Mouse (Mus musculus): ENCODE results near the gene Spsb1. TPM values are rescaled to one million over a fixed set of nuclear protein-coding genes. Genes with fewer than 3 reads are reported as not detected.

The Spsb1 gene
- polyA plus RNA-seq, 2 experiments, result 0.23 to 0.46 TPM

DNA sequence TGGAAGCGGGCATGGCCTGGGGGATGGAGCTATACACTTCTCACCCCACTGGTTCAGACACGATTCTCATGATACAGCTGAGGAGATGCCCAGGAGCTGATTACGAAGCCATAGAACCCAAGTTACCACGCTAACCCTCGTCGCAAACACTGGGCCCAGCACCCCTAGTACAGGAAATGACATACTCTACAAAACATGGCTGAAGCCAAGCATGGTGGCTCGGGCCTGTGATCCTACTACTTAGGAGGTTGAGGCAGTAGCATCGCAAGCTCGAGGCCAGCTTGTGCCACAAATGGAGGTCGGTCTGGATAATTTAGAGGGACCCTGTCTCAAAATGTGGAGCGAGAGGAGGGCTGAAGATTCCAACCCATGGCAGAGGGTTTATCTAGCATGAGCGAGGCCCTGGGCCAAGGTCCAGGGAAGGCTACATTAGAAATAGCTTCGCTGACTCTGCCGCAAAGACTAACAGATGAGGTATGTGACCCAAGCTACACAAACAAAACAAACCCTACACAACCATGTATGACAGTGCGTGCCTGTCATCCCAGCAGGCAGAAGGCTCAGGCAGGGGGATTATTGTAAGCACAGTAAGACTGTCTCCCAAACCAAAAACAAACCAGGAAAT is 45.2 kb upstream of the Spsb1 start:
- no peak overlapping the region; the same call in 1 of the 2 replicates for H3K4me2 ChIP-seq (ENCODE audit: low read depth)
- no peaks in the 10 kb centered on the region for H3K36me3 ChIP-seq (replicated peaks; ENCODE audit: control insufficient read depth, insufficient read depth, low read depth)
- TF ChIP-seq CTCF (IDR thresholded peaks at IDR 0.05; ENCODE audit: low read depth), result no peak
- no peak for TF ChIP-seq EP300 (IDR thresholded peaks at IDR 0.05; ENCODE audit: low read depth)
- no peak for ATAC-seq (ENCODE audit: insufficient read depth)
- no peaks in the 10 kb centered on the region for H3K27me3 ChIP-seq (ENCODE audit: control insufficient read depth, insufficient read depth, low read length)
- no peaks in the 10 kb centered on the region for H3K9me3 ChIP-seq (ENCODE audit: control insufficient read depth, low read length)
- no peak overlapping the region for H3K9ac ChIP-seq (replicated peaks)
- 68% methylated on average over 15 of the region's 15 CpGs for WGBS (ENCODE audit: insufficient replicate concordance)
- H3K27ac ChIP-seq, result no peak overlapping the region
- H3K4me3 ChIP-seq (ENCODE audit: insufficient read depth in 1 of 2, low read depth in 2 of 2, low read length in 2 of 2), result no peak overlapping the region
- DNase-seq (ENCODE audit: low read depth in 3 of 3, low spot score in 3 of 3), result no peak
- peaks cover 17 to 37% of the 10 kb centered on the region in 2 experiments for H3K4me1 ChIP-seq (replicated peaks; ENCODE audit: control insufficient read depth in 2 of 2, insufficient read depth in 2 of 2, low read length in 1 of 2)

DNA sequence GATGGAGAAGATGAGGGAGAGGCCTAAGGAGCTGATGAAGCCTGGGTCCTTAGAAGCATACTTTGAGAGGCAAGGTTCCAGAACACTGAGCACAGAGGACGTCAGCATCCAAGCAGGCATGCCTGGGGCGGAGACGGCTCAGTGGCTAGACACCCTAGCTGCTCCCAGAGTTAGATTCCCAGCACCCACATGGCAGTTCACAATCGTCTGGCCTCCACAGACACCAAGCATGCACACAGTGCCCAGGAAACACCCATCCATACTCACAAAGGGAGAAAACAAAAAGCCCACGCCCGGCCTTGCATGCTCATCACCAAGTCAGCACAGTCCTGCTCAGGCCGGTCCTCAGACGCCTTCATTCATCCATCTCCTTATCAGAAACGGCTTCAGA is 44.7 kb upstream of the Spsb1 start:
- DNase-seq (ENCODE audit: low read depth in 3 of 3, low spot score in 3 of 3) (no peak), ATAC-seq (ENCODE audit: insufficient read depth) (no peak)
- 58% methylated on average over 9 of the region's 9 CpGs for WGBS (ENCODE audit: insufficient replicate concordance)
- peaks cover 17 to 37% of the 10 kb centered on the region in 2 experiments for H3K4me1 ChIP-seq (replicated peaks; ENCODE audit: control insufficient read depth in 2 of 2, insufficient read depth in 2 of 2, low read length in 1 of 2)
- H3K9ac ChIP-seq (replicated peaks), result no peak overlapping the region
- H3K27me3 ChIP-seq (ENCODE audit: control insufficient read depth, insufficient read depth, low read length), result no peaks in the 10 kb centered on the region
- H3K4me3 ChIP-seq (ENCODE audit: insufficient read depth in 1 of 2, low read depth in 2 of 2, low read length in 2 of 2), result no peak overlapping the region
- TF ChIP-seq EP300 (IDR thresholded peaks at IDR 0.05; ENCODE audit: low read depth) (no peak), CTCF (IDR thresholded peaks at IDR 0.05; ENCODE audit: low read depth) (no peak)
- no peak overlapping the region for H3K4me2 ChIP-seq (ENCODE audit: low read depth)
- no peaks in the 10 kb centered on the region for H3K36me3 ChIP-seq (replicated peaks; ENCODE audit: control insufficient read depth, insufficient read depth, low read depth)
- H3K9me3 ChIP-seq (ENCODE audit: control insufficient read depth, low read length), result no peaks in the 10 kb centered on the region
- no peak overlapping the region for H3K27ac ChIP-seq

- H3K4me3 ChIP-seq (ENCODE audit: insufficient read depth in 1 of 2, low read depth in 2 of 2, low read length in 2 of 2), result no peak overlapping the region
- TF ChIP-seq CTCF (IDR thresholded peaks at IDR 0.05; ENCODE audit: low read depth) (no peak), EP300 (IDR thresholded peaks at IDR 0.05; ENCODE audit: low read depth) (no peak)
- H3K36me3 ChIP-seq (replicated peaks; ENCODE audit: control insufficient read depth, insufficient read depth, low read depth), result no peaks in the 10 kb centered on the region
- no peak for ATAC-seq (ENCODE audit: insufficient read depth)
- no peak for DNase-seq (ENCODE audit: low read depth in 3 of 3, low spot score in 3 of 3)
- no peak overlapping the region for H3K9ac ChIP-seq (replicated peaks)
- WGBS (ENCODE audit: insufficient replicate concordance), result 82% methylated on average over 14 of the region's 14 CpGs
- H3K9me3 ChIP-seq (ENCODE audit: control insufficient read depth, low read length), result no peaks in the 10 kb centered on the region
- H3K27me3 ChIP-seq (ENCODE audit: control insufficient read depth, insufficient read depth, low read length), result no peaks in the 10 kb centered on the region
- peaks cover 17 to 37% of the 10 kb centered on the region in 2 experiments for H3K4me1 ChIP-seq (replicated peaks; ENCODE audit: control insufficient read depth in 2 of 2, insufficient read depth in 2 of 2, low read length in 1 of 2)
- H3K27ac ChIP-seq, result no peak overlapping the region
- no peak overlapping the region for H3K4me2 ChIP-seq (ENCODE audit: low read depth)
Measured at GRCm38 (mm10) chr4:149998786-149999509, 44.1 kb upstream of the Spsb1 start.

DNA sequence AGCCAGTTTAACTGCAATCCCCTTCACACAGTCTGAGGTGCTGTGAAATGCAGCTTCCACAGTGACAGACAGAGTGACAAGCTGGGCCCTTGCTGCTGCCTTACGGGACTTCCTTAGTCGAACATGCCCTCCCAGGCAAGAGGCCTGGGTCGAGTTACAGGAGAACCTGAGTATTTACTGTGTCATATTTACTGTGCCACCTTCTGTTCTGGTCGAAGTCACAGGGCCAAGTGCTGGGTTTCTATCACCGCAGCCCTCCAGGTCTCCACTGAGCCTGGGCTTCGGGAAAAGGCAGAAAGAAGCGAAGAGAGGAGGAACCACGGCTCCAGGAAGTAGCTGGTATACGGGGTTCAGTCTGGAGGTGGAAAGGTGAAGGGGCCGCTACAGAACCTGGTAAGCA is 43.2 kb upstream of the Spsb1 start:
- Histone ChIP-seq H3K36me3 (replicated peaks; ENCODE audit: control insufficient read depth, insufficient read depth, low read depth) (no peaks in the 10 kb centered on the region), H3K4me2 (ENCODE audit: low read depth) (no peak overlapping the region), H3K27ac (no peak overlapping the region), H3K27me3 (ENCODE audit: control insufficient read depth, insufficient read depth, low read length) (no peaks in the 10 kb centered on the region), H3K4me3 (ENCODE audit: insufficient read depth in 1 of 2, low read depth in 2 of 2, low read length in 2 of 2) (no peak overlapping the region), H3K9ac (replicated peaks) (no peak overlapping the region), H3K4me1 (replicated peaks; ENCODE audit: control insufficient read depth in 2 of 2, insufficient read depth in 2 of 2, low read length in 1 of 2) (peaks cover 15 to 30% of the 10 kb centered on the region in 2 experiments), H3K9me3 (ENCODE audit: control insufficient read depth, low read length) (no peaks in the 10 kb centered on the region)
- no peak for DNase-seq (ENCODE audit: low read depth in 3 of 3, low spot score in 3 of 3)
- no peak for ATAC-seq (ENCODE audit: insufficient read depth)
- TF ChIP-seq EP300 (IDR thresholded peaks at IDR 0.05; ENCODE audit: low read depth) (no peak), CTCF (IDR thresholded peaks at IDR 0.05; ENCODE audit: low read depth) (no peak)
- 49% methylated on average over 10 of the region's 10 CpGs for WGBS (ENCODE audit: insufficient replicate concordance)

DNA sequence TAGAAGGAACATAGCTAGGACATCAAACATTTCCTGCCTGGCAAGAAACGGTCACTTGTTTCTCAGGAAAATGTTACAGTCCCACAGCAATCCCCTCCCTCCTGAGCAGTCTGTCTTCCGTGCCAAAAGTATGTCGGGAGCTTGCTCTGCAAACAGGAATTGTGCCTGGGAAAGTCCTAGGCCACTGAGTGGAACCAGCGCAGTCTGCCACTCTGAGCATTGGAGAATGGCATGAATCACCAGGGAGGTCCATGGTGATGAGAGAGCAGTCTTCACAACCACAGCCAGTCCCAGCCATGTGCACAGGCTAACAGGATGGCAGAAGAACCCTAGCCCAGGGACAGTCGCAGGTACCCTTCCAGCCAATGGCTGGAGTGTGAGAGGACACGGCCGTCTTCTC is 41.6 kb upstream of the Spsb1 start:
- no peak for DNase-seq (ENCODE audit: low read depth in 3 of 3, low spot score in 3 of 3)
- 74% methylated on average over 7 of the region's 7 CpGs for WGBS (ENCODE audit: insufficient replicate concordance)
- no peaks in the 10 kb centered on the region for H3K36me3 ChIP-seq (replicated peaks; ENCODE audit: control insufficient read depth, insufficient read depth, low read depth)
- no peak for TF ChIP-seq CTCF (IDR thresholded peaks at IDR 0.05; ENCODE audit: low read depth)
- no peak for TF ChIP-seq EP300 (IDR thresholded peaks at IDR 0.05; ENCODE audit: low read depth)
- no peak overlapping the region for H3K9ac ChIP-seq (replicated peaks)
- no peak overlapping the region for H3K4me3 ChIP-seq (ENCODE audit: insufficient read depth in 1 of 2, low read depth in 2 of 2, low read length in 2 of 2)
- H3K27ac ChIP-seq, result no peak overlapping the region
- H3K9me3 ChIP-seq (ENCODE audit: control insufficient read depth, low read length), result no peaks in the 10 kb centered on the region
- no peak overlapping the region for H3K4me2 ChIP-seq (ENCODE audit: low read depth)
- no peak for ATAC-seq (ENCODE audit: insufficient read depth)
- H3K27me3 ChIP-seq (ENCODE audit: control insufficient read depth, insufficient read depth, low read length), result no peaks in the 10 kb centered on the region
- H3K4me1 ChIP-seq (replicated peaks; ENCODE audit: control insufficient read depth in 2 of 2, insufficient read depth in 2 of 2, low read length in 1 of 2), result peaks cover 2 to 19% of the 10 kb centered on the region in 2 experiments

Measured in liver, embryonic 14.5 days (tissue).